In the genomic region with DNA sequence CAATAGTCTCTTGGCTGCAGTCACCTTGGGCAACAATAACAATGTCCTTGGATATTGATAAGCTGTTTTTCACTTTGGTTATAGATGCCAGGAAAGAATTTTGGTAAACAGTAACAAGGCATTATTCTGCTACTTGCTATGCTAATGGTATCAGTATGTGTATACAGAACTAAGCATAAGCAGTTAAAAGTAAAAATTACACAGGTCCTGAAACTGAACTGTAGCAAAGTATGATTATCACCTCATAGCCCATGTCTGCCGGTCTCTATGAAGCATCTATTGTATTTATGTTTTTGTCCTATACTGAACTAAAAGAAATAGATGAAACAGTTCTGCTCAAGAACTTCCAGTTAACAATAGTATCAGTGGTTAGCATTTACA, we compare ENCODE assay signal across 26 mouse cellular contexts.
DNase-seq lines count a peak whose midpoint lies in the region; ATAC-seq and TF ChIP-seq lines count a peak whose summit lies in the region.
"Had no signal": no experiment of that assay in that cellular context is flagged by ENCODE, and none has a peak within 500 bp of the region (broad histone marks: within the 10 kb centered on the region; RNA-seq: fewer than 3 reads in every experiment).

No protein-coding gene starts in this region.

- H3K4me2 ChIP-seq in hindbrain, embryonic 11.5 days (replicated peaks; ENCODE audit: low read depth, low read length): no peak overlapping the region
- no peak overlapping the region for H3K4me2 ChIP-seq in hindbrain, postnatal 0 days (ENCODE audit: low read depth, low read length)
- no peak overlapping the region for H3K4me2 ChIP-seq in neural tube, embryonic 12.5 days (replicated peaks)
- H3K4me2 ChIP-seq in neural tube, embryonic 15.5 days: no peak overlapping the region
- no peak overlapping the region for H3K4me2 ChIP-seq in midbrain, embryonic 12.5 days (replicated peaks)
- H3K4me2 ChIP-seq: embryonic facial prominence, embryonic 13.5 days; heart, embryonic 15.5 days; limb, embryonic 13.5 days; liver, embryonic 11.5 days; lung, embryonic 15.5 days had no signal

- no peak overlapping the region for H3K9ac ChIP-seq in hindbrain, embryonic 11.5 days (ENCODE audit: low read depth, low read length)
- H3K9ac ChIP-seq in hindbrain, postnatal 0 days (replicated peaks; ENCODE audit: low read length): no peak overlapping the region
- H3K9ac ChIP-seq in neural tube, embryonic 12.5 days: no peak overlapping the region
- no peak overlapping the region for H3K9ac ChIP-seq in neural tube, embryonic 15.5 days (replicated peaks)
- H3K9ac ChIP-seq in midbrain, embryonic 12.5 days (replicated peaks): no peak overlapping the region
- H3K9ac ChIP-seq: embryonic facial prominence, embryonic 13.5 days; heart, embryonic 15.5 days; limb, embryonic 13.5 days; lung, embryonic 15.5 days had no signal

- no peak overlapping the region for H3K4me3 ChIP-seq in hindbrain, embryonic 11.5 days (ENCODE audit: low read depth, low read length)
- no peak overlapping the region for H3K4me3 ChIP-seq in hindbrain, postnatal 0 days (ENCODE audit: low read length)
- no peak overlapping the region for H3K4me3 ChIP-seq in neural tube, embryonic 12.5 days
- no peak overlapping the region for H3K4me3 ChIP-seq in neural tube, embryonic 15.5 days (replicated peaks)
- no peak overlapping the region for H3K4me3 ChIP-seq in midbrain, embryonic 12.5 days
- no peak overlapping the region for H3K4me3 ChIP-seq in left cerebral cortex, adult 2 months
- H3K4me3 ChIP-seq: embryonic facial prominence, embryonic 13.5 days; heart, embryonic 15.5 days; limb, embryonic 13.5 days; lung, embryonic 15.5 days had no signal

- DNase-seq in hindbrain, embryonic 11.5 days (ENCODE audit: low spot score): no peak
- DNase-seq in hindbrain, postnatal 0 days (ENCODE audit: low spot score): no peak
- no peak for DNase-seq in left cerebral cortex, adult 2 months (ENCODE audit: extremely low spot score in 1 of 2, low spot score in 2 of 2)
- DNase-seq in left cerebral cortex, adult 9 months (ENCODE audit: low spot score in 2 of 2): no peak
- DNase-seq: adrenal gland, postnatal 25 days; B cell, adult 2 months; cerebellum, adult 11-12 months; cerebellum, adult 9-11 months; gastrocnemius, postnatal 10 days; heart, postnatal 36 days; kidney, adult 11 months; kidney, postnatal 14 days; layer of hippocampus, adult 9-11 months; right cerebral cortex, postnatal 4 days; thymus, adult 2 months; thymus, postnatal 36 days had no signal

- no peaks in the 10 kb centered on the region for H3K9me3 ChIP-seq in hindbrain, embryonic 11.5 days (ENCODE audit: control insufficient read depth, low read length)
- no peaks in the 10 kb centered on the region for H3K9me3 ChIP-seq in hindbrain, postnatal 0 days (ENCODE audit: low read length)
- no peaks in the 10 kb centered on the region for H3K9me3 ChIP-seq in neural tube, embryonic 12.5 days
- H3K9me3 ChIP-seq in neural tube, embryonic 15.5 days (replicated peaks): no peaks in the 10 kb centered on the region
- no peaks in the 10 kb centered on the region for H3K9me3 ChIP-seq in midbrain, embryonic 12.5 days
- H3K9me3 ChIP-seq: embryonic facial prominence, embryonic 13.5 days; heart, embryonic 15.5 days; limb, embryonic 13.5 days; lung, embryonic 15.5 days had no signal

- H3K27me3 ChIP-seq in hindbrain, embryonic 11.5 days (ENCODE audit: control insufficient read depth, insufficient read depth, low read length): no peaks in the 10 kb centered on the region
- no peaks in the 10 kb centered on the region for H3K27me3 ChIP-seq in hindbrain, postnatal 0 days (ENCODE audit: insufficient read depth, low read length)
- no peaks in the 10 kb centered on the region for H3K27me3 ChIP-seq in neural tube, embryonic 12.5 days (replicated peaks)
- H3K27me3 ChIP-seq in neural tube, embryonic 15.5 days (replicated peaks): no peaks in the 10 kb centered on the region
- no peaks in the 10 kb centered on the region for H3K27me3 ChIP-seq in midbrain, embryonic 12.5 days
- H3K27me3 ChIP-seq: embryonic facial prominence, embryonic 13.5 days; heart, embryonic 15.5 days; limb, embryonic 13.5 days; lung, embryonic 15.5 days had no signal

- intact Hi-C loops in left cerebral cortex, adult 2 months (cut with DNase I): loop anchor here (5.0 kb wide), 1 partner anchor 163 kb away; no protein-coding TSS in a partner anchor

- WGBS in hindbrain, embryonic 11.5 days: 63% methylated on average over 1 of the region's 1 CpGs
- WGBS in hindbrain, postnatal 0 days: 36% methylated on average over 1 of the region's 1 CpGs
- 46% methylated on average over 1 of the region's 1 CpGs for WGBS in neural tube, embryonic 12.5 days
- 39% methylated on average over 1 of the region's 1 CpGs for WGBS in neural tube, embryonic 15.5 days
- 46% methylated on average over 1 of the region's 1 CpGs for WGBS in midbrain, embryonic 12.5 days

- H3K4me1 ChIP-seq in hindbrain, embryonic 11.5 days (replicated peaks; ENCODE audit: control insufficient read depth, insufficient read depth, low read length): no peaks in the 10 kb centered on the region
- H3K4me1 ChIP-seq in hindbrain, postnatal 0 days (ENCODE audit: insufficient read depth, low read length): no peaks in the 10 kb centered on the region
- H3K4me1 ChIP-seq in neural tube, embryonic 12.5 days: no peaks in the 10 kb centered on the region
- H3K4me1 ChIP-seq in neural tube, embryonic 15.5 days: no peaks in the 10 kb centered on the region
- H3K4me1 ChIP-seq in midbrain, embryonic 12.5 days: peaks cover 21% of the 10 kb centered on the region
- H3K4me1 ChIP-seq: embryonic facial prominence, embryonic 13.5 days; heart, embryonic 15.5 days; limb, embryonic 13.5 days; lung, embryonic 15.5 days had no signal

- peak; percentile 56; the same call in 1 of the 2 replicates for ATAC-seq in hindbrain, embryonic 11.5 days (ENCODE audit: low FRiP score)
- ATAC-seq in hindbrain, postnatal 0 days: no peak
- ATAC-seq in neural tube, embryonic 12.5 days (ENCODE audit: low FRiP score, low read depth): 0 out of 2 replicates have a peak, but pooled peaks have one; percentile 17
- no peak for ATAC-seq in neural tube, embryonic 15.5 days (ENCODE audit: low FRiP score)
- ATAC-seq in midbrain, embryonic 12.5 days (ENCODE audit: low FRiP score, low read depth): no peak; the same call in 1 of the 2 replicates
- ATAC-seq: inflammation-experienced regulatory T-cells, adult 6 months had no signal

- no peak overlapping the region for H3K27ac ChIP-seq in hindbrain, embryonic 11.5 days (ENCODE audit: low read depth, low read length)
- no peak overlapping the region for H3K27ac ChIP-seq in hindbrain, postnatal 0 days
- H3K27ac ChIP-seq in neural tube, embryonic 12.5 days: no peak overlapping the region
- no peak overlapping the region for H3K27ac ChIP-seq in neural tube, embryonic 15.5 days (replicated peaks)
- peak overlapping the region; percentile 17; the same call in 1 of the 2 replicates for H3K27ac ChIP-seq in midbrain, embryonic 12.5 days (replicated peaks)
- H3K27ac ChIP-seq in left cerebral cortex, adult 2 months: no peak overlapping the region
- H3K27ac ChIP-seq: embryonic facial prominence, embryonic 13.5 days; heart, embryonic 15.5 days; limb, embryonic 13.5 days; lung, embryonic 15.5 days; stomach, postnatal 0 days had no signal

- TF ChIP-seq CTCF in hindbrain, postnatal 0 days (IDR thresholded peaks at IDR 0.05; ENCODE audit: low read depth): no peak
- TF ChIP-seq CTCF in left cerebral cortex, adult 2 months (IDR thresholded peaks at IDR 0.05): no peak

- H3K36me3 ChIP-seq in hindbrain, embryonic 11.5 days (ENCODE audit: control insufficient read depth, insufficient read depth, low read length): no peaks in the 10 kb centered on the region
- no peaks in the 10 kb centered on the region for H3K36me3 ChIP-seq in hindbrain, postnatal 0 days (ENCODE audit: insufficient read depth, low read length)
- no peaks in the 10 kb centered on the region for H3K36me3 ChIP-seq in neural tube, embryonic 12.5 days
- H3K36me3 ChIP-seq in neural tube, embryonic 15.5 days: no peaks in the 10 kb centered on the region
- H3K36me3 ChIP-seq in midbrain, embryonic 12.5 days: no peaks in the 10 kb centered on the region
- H3K36me3 ChIP-seq: embryonic facial prominence, embryonic 13.5 days; heart, embryonic 15.5 days; limb, embryonic 13.5 days; lung, embryonic 15.5 days had no signal

Comparison
In these comparisons a context has a peak if more than half of its experiments do, and no peak if none do; other contexts are left out.
1. ATAC-seq: peak in hindbrain, embryonic 11.5 days (single experiment) and neural tube, embryonic 12.5 days (single experiment); none in hindbrain, postnatal 0 days (single experiment), neural tube, embryonic 15.5 days (single experiment) and midbrain, embryonic 12.5 days (single experiment).